Mouse (Mus musculus): ENCODE measurements around the gene Haus5. TPM values are rescaled to one million over a fixed set of nuclear protein-coding genes. Genes with fewer than 3 reads are reported as not detected.

Gene Haus5
- polyA plus RNA-seq, 1 experiment from 2014 or later: 35.0 TPM

DNA sequence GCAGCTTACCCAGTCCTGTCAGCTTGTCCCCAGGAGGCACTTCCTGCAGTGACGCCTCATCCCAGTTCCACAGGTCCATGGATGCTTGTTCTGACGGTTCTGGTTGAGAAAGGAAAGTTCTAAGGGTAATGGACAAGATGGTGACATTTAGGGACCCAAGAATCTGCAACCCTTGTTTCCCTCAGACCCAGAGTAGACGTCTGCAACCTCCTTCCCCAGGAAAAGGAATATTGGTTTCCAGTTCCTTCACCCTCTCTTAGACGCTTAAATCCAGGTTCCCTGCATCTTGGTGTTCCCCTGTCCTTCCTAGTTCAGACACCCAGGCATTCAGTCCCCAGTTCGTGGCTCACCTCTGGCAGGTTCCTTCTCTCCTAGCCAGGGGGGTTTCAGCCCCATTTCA is 29.0 kb downstream of the Haus5 start, which contains the start of gene Etv2:
Gene Etv2, minus strand, starts transcription at position 101 of the 400 bp plus-strand sequence.
- H3K4me3 ChIP-seq (ENCODE audit: low read depth, low read length): peak within 1 kb of the TSS; percentile 11
- H3K4me2 ChIP-seq: peak within 1 kb of the TSS; percentile 53
- peaks cover under 1% of the 10 kb centered on the region for H3K36me3 ChIP-seq (ENCODE audit: control insufficient read depth, insufficient read depth, low read length)
- no peak within 1 kb of the TSS for H3K9ac ChIP-seq (ENCODE audit: low read depth, low read length)
- H3K4me1 ChIP-seq (ENCODE audit: control insufficient read depth, insufficient read depth, low read length): 0 out of 2 replicates have a peak, but pooled peaks cover 4% of the 10 kb centered on the region
- no peaks in the 10 kb centered on the region for H3K9me3 ChIP-seq (replicated peaks; ENCODE audit: control insufficient read depth, low read length)
- no peak for ATAC-seq (replicated peaks; ENCODE audit: insufficient number of reproducible peaks, low FRiP score, low TSS enrichment)
- H3K27ac ChIP-seq (ENCODE audit: low read depth, low read length): no peak within 1 kb of the TSS
- WGBS (ENCODE audit: insufficient replicate concordance): 3% methylated on average over 5 of the region's 5 CpGs
- H3K27me3 ChIP-seq (ENCODE audit: control insufficient read depth, insufficient read depth, low read length): peaks cover 41% of the 10 kb centered on the region

DNA sequence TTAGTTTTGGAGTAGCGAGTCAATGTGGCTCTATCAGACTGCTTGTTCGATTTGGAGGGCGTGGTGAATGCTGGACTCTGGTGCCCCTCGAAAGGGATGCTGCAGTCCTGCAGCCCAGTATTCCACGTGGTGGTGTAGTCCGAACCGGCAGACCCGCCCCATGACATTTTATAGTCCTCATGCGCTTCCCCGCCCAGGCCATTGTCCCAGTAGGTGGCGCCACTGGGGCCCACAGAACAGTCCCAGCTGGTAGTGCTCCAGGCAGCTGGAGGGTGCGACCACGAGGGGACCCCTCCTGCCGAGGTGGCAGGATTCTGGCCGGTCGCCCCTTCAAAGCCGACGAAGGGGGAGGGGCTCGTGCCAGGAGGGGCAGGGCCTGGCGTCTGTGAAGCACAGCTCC is 30.2 kb downstream of the Haus5 start:
- H3K4me3 ChIP-seq (ENCODE audit: low read depth, low read length): peak overlapping the region; percentile 11
- peaks cover 41% of the 10 kb centered on the region for H3K27me3 ChIP-seq (ENCODE audit: control insufficient read depth, insufficient read depth, low read length)
- no peak overlapping the region for H3K27ac ChIP-seq (ENCODE audit: low read depth, low read length)
- 0 out of 2 replicates have a peak, but pooled peaks cover 4% of the 10 kb centered on the region for H3K4me1 ChIP-seq (ENCODE audit: control insufficient read depth, insufficient read depth, low read length)
- H3K36me3 ChIP-seq (ENCODE audit: control insufficient read depth, insufficient read depth, low read length): no peaks in the 10 kb centered on the region
- 2% methylated on average over 20 of the region's 20 CpGs for WGBS (ENCODE audit: insufficient replicate concordance)
- H3K4me2 ChIP-seq: peak overlapping the region; percentile 53
- H3K9ac ChIP-seq (ENCODE audit: low read depth, low read length): no peak overlapping the region
- H3K9me3 ChIP-seq (replicated peaks; ENCODE audit: control insufficient read depth, low read length): no peaks in the 10 kb centered on the region
- ATAC-seq (replicated peaks; ENCODE audit: insufficient number of reproducible peaks, low FRiP score, low TSS enrichment): no peak

DNA sequence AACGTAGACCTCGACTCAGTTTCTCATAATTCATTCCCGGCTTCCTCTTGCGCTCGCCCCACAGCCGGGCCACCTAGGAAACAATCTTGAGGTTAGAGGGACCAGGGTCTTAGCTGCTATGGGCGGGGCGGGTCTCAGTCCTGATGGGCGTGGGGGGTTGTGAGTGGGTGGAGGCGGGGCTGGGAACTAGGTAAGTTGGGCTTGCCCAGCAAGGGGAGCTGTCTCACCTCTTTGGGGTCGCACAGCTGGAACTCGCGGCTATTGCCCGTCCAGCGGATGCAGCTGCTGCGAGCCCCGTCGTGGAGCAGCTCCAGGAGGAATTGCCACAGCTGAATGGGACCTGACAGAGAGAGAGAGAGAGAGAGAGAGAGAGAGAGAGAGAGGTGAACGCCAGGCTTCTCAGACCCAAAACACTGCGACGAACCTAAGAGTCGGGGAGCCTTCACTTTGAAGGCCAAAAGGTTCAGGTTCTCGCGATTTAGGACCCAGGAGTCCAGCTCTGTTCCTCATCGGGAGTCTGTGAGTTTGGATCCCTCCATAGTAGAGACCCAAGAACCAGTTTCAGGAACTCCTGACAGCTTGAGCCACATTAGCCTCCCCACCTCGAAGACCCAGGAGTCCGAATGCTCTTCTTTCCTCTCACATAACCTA is 30.9 kb downstream of the Haus5 start:
- H3K4me2 ChIP-seq: peak overlapping the region; percentile 40
- no peak overlapping the region for H3K9ac ChIP-seq (ENCODE audit: low read depth, low read length)
- no peak overlapping the region for H3K27ac ChIP-seq (ENCODE audit: low read depth, low read length)
- no peak for ATAC-seq (replicated peaks; ENCODE audit: insufficient number of reproducible peaks, low FRiP score, low TSS enrichment)
- H3K4me1 ChIP-seq (ENCODE audit: control insufficient read depth, insufficient read depth, low read length): 0 out of 2 replicates have a peak, but pooled peaks cover under 1% of the 10 kb centered on the region
- 12% methylated on average over 27 of the region's 27 CpGs for WGBS (ENCODE audit: insufficient replicate concordance)
- H3K36me3 ChIP-seq (ENCODE audit: control insufficient read depth, insufficient read depth, low read length): no peaks in the 10 kb centered on the region
- peaks cover 41% of the 10 kb centered on the region for H3K27me3 ChIP-seq (ENCODE audit: control insufficient read depth, insufficient read depth, low read length)
- H3K9me3 ChIP-seq (replicated peaks; ENCODE audit: control insufficient read depth, low read length): no peaks in the 10 kb centered on the region
- peak overlapping the region; percentile 16; the same call in 1 of the 2 replicates for H3K4me3 ChIP-seq (ENCODE audit: low read depth, low read length)

DNA sequence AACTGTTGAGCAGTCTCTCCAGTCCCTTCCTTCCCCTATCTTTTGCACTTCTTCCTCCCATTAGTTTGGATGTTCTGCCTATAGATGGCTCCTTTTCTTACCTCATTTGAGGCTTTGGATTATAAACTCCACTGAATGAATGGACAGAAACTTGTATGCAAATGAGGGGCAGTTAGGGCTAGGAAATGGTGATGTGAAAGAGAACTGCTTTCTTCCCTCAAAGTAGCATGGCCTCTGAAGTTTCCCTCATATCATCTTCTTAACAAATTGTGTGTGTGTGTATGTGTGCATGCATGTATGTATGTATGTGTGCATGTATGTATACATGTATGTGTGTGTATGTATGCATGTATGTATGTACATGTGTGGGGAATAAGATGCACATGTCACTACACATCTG is 35.8 kb downstream of the Haus5 start:
- Histone ChIP-seq H3K4me1 (ENCODE audit: control insufficient read depth, insufficient read depth, low read length) (peaks cover 8% of the 10 kb centered on the region), H3K27ac (ENCODE audit: low read depth, low read length) (no peak overlapping the region), H3K9me3 (replicated peaks; ENCODE audit: control insufficient read depth, low read length) (no peaks in the 10 kb centered on the region), H3K4me2 (no peak overlapping the region), H3K27me3 (ENCODE audit: control insufficient read depth, insufficient read depth, low read length) (peaks cover 22% of the 10 kb centered on the region), H3K9ac (ENCODE audit: low read depth, low read length) (no peak overlapping the region), H3K36me3 (ENCODE audit: control insufficient read depth, insufficient read depth, low read length) (peaks cover 4% of the 10 kb centered on the region; the same call in 1 of the 2 replicates), H3K4me3 (ENCODE audit: low read depth, low read length) (no peak overlapping the region)
- no peak for ATAC-seq (replicated peaks; ENCODE audit: insufficient number of reproducible peaks, low FRiP score, low TSS enrichment)

DNA sequence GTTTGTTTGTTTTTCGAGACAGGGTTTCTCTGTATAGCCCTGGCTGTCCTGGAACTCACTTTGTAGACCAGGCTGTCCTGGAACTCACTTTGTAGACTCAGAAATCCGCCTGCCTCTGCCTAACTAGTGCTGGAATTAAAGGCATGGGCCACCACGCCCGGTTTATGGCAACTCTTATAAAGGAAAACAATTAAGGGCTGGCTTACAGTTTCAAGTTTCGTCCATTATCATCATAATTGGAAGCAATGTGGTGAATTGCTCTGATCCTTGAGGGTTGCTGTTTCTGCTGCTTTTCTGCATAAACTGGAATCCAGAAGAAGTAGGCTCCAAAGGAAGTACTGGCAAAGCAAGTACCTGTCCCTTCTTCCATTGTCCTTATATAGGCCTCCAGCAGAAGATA is 38.1 kb downstream of the Haus5 start:
- H3K4me3 ChIP-seq (ENCODE audit: low read depth, low read length): no peak overlapping the region
- no peak for ATAC-seq (replicated peaks; ENCODE audit: insufficient number of reproducible peaks, low FRiP score, low TSS enrichment)
- H3K27ac ChIP-seq (ENCODE audit: low read depth, low read length): no peak overlapping the region
- H3K4me2 ChIP-seq: no peak overlapping the region; the same call in 1 of the 2 replicates
- H3K4me1 ChIP-seq (ENCODE audit: control insufficient read depth, insufficient read depth, low read length): peaks cover 8% of the 10 kb centered on the region
- peaks cover 15% of the 10 kb centered on the region for H3K36me3 ChIP-seq (ENCODE audit: control insufficient read depth, insufficient read depth, low read length)
- no peak overlapping the region for H3K9ac ChIP-seq (ENCODE audit: low read depth, low read length)
- peaks cover 3% of the 10 kb centered on the region; the same call in 1 of the 2 replicates for H3K27me3 ChIP-seq (ENCODE audit: control insufficient read depth, insufficient read depth, low read length)
- H3K9me3 ChIP-seq (replicated peaks; ENCODE audit: control insufficient read depth, low read length): no peaks in the 10 kb centered on the region
- 85% methylated on average over 5 of the region's 5 CpGs for WGBS (ENCODE audit: insufficient replicate concordance)

DNA sequence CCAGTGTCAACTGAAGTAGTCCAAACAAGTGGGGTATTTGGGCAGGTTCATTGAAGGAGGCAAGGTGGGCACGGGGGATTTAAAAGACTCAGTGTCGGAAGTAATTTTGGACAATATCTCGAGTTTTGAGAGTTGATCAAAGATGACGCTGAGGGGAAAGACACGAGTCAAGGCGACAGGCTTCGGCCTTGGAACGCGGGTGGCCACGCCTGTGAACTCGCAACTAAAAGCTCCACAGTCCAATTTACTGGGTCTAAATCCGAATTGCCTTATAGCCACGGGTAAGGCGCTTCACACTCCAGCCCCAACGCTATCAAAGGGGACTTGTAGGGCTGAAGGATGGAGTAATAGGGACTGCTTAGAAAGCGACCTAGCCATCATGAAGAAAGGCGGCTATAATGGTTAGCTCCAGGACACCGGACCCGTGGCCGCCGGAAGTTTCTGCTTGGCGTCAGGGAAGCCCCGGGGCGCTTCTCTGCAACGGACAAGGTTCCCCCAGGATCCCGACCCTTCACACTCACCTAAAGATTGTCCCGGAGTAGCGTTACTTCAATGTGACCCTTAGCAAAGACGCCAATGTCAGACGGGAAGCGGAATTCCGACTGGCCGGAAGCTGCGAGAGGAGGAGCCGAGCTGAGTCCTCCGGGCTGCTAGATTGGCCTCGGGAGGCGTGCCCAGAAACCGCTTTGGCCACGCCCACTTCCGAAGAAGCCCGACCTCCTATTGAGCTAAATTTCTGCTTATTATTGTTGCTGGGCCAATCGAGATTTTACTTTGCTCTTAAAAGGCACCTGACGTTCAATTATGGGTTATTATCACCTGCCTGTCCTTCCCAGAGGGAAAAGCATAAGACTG is 39.0 kb downstream of the Haus5 start, which contains the start of gene Cox6b1:
Gene Cox6b1, minus strand, starts transcription at position 622 of the 855 bp plus-strand sequence.
- peak; percentile 87 for ATAC-seq (replicated peaks; ENCODE audit: insufficient number of reproducible peaks, low FRiP score, low TSS enrichment)
- Histone ChIP-seq H3K36me3 (ENCODE audit: control insufficient read depth, insufficient read depth, low read length) (peaks cover 19% of the 10 kb centered on the region), H3K27me3 (ENCODE audit: control insufficient read depth, insufficient read depth, low read length) (no peaks in the 10 kb centered on the region), H3K9me3 (replicated peaks; ENCODE audit: control insufficient read depth, low read length) (no peaks in the 10 kb centered on the region), H3K9ac (ENCODE audit: low read depth, low read length) (peak within 1 kb of the TSS; percentile 96), H3K4me1 (ENCODE audit: control insufficient read depth, insufficient read depth, low read length) (peaks cover 8% of the 10 kb centered on the region), H3K4me3 (ENCODE audit: low read depth, low read length) (peak within 1 kb of the TSS; percentile 88), H3K4me2 (peak within 1 kb of the TSS; percentile 93), H3K27ac (ENCODE audit: low read depth, low read length) (peak within 1 kb of the TSS; percentile 73)
- under 1% methylated on average over 44 of the region's 44 CpGs for WGBS (ENCODE audit: insufficient replicate concordance)

DNA sequence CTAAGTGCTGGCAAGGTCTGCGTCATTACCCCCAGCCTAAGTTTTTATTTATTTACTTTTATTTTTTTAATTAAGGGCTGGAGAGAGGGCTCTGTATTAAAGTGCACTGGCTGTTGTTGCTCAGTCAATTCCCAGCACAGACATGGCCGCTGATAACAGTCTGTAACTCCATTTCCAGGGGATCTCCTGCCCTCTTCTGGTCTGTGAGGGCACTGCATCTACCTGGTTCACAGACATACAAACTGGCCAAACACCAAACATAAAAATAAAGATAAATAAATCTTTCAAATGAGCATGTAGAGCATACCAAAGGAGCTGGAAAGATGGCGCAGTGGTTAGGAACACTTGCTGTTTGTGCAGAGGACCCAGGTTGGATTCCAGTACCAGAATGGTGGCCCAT is 45.6 kb downstream of the Haus5 start:
- H3K36me3 ChIP-seq (ENCODE audit: control insufficient read depth, insufficient read depth, low read length): peaks cover 51% of the 10 kb centered on the region

DNA sequence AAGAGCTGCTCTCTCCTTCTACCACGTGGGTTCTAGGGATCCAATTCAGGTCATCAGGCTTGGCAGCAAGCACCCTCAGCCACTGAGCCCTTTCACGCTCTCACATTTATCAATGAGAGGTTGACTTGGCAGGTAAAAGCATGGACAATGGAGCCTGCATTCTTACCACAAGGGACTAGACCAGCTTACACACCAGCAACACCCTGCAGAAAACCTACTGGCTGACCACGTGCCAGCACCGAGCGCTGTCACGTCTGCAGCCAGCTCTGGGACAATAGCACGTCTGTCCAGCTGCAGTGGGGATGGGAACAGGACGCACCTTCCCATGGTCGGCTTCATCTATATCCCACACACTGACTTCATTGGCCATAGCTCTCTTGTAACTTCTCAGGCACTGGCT is 46.1 kb downstream of the Haus5 start:
- Histone ChIP-seq H3K4me3 (ENCODE audit: low read depth, low read length) (no peak overlapping the region), H3K4me2 (no peak overlapping the region), H3K9me3 (replicated peaks; ENCODE audit: control insufficient read depth, low read length) (no peaks in the 10 kb centered on the region), H3K27me3 (ENCODE audit: control insufficient read depth, insufficient read depth, low read length) (no peaks in the 10 kb centered on the region), H3K36me3 (ENCODE audit: control insufficient read depth, insufficient read depth, low read length) (peaks cover 48% of the 10 kb centered on the region), H3K27ac (ENCODE audit: low read depth, low read length) (no peak overlapping the region), H3K9ac (ENCODE audit: low read depth, low read length) (no peak overlapping the region), H3K4me1 (ENCODE audit: control insufficient read depth, insufficient read depth, low read length) (no peaks in the 10 kb centered on the region)
- no peak for ATAC-seq (replicated peaks; ENCODE audit: insufficient number of reproducible peaks, low FRiP score, low TSS enrichment)
- WGBS (ENCODE audit: insufficient replicate concordance): 94% methylated on average over 9 of the region's 9 CpGs

More for the DNA sequence above, 45.6 kb downstream of the Haus5 start:
- WGBS (ENCODE audit: insufficient replicate concordance): 85% methylated on average over 3 of the region's 3 CpGs
- H3K9ac ChIP-seq (ENCODE audit: low read depth, low read length): no peak overlapping the region
- H3K4me1 ChIP-seq (ENCODE audit: control insufficient read depth, insufficient read depth, low read length): no peaks in the 10 kb centered on the region
- ATAC-seq (replicated peaks; ENCODE audit: insufficient number of reproducible peaks, low FRiP score, low TSS enrichment): no peak
- H3K4me2 ChIP-seq: no peak overlapping the region
- H3K27ac ChIP-seq (ENCODE audit: low read depth, low read length): no peak overlapping the region
- H3K4me3 ChIP-seq (ENCODE audit: low read depth, low read length): no peak overlapping the region
- H3K9me3 ChIP-seq (replicated peaks; ENCODE audit: control insufficient read depth, low read length): no peaks in the 10 kb centered on the region
- H3K27me3 ChIP-seq (ENCODE audit: control insufficient read depth, insufficient read depth, low read length): no peaks in the 10 kb centered on the region

Measured in heart, embryonic 11.5 days (tissue).